Mouse (Mus musculus): ENCODE results near the gene Olfr1276.

- TF ChIP-seq POLR2A (IDR thresholded peaks at IDR 0.05; ENCODE audit: extremely low read depth, insufficient read depth, low read length), result no peak
- no peak for TF ChIP-seq CTCF (IDR thresholded peaks at IDR 0.05; ENCODE audit: extremely low read depth, insufficient read depth, low read length)
These were observed 46.1 kb downstream of the Olfr1276 start, which contains the start of gene Olfr1279 for GRCm38 (mm10) chr2:111300374-111300773.

Data from cortical plate, adult 2 months (tissue).